Mouse (Mus musculus) lung, postnatal 0 days (tissue): ENCODE measurements around the gene Ints6.

Source experiments
- CTCF ChIP-seq: IDR thresholded peaks from 2 replicates; pipeline ENCODE4 v1.5.1; 2016; ENCODE audit warnings: antibody characterized with exemption, mild to moderate bottlenecking
- EP300 ChIP-seq: IDR thresholded peaks from 2 replicates; pipeline ENCODE4 v1.6.1; 2016; ENCODE audit warnings: antibody characterized with exemption, mild to moderate bottlenecking, control low read depth

DNA sequence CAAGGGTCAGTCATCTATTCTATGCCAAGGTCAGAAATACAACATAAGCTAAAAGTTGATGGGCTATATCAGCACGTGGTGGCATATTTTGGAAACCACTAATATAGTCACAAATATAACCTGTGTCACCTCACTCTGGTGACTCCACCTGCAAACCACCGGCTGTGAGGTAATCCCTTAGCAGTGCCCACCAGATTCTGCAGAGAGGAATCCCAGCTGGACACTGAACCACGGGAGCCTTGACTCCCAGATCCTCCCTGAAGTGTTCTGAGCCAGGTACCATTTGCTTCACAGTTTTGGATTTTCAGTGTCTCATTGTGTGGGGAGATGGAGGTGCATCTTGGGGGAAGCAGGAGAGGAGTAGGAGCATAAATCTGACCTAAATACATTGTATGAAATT is 110.6 kb downstream of the Ints6 start:
- TF ChIP-seq CTCF (no peak), EP300 (no peak)
